Mouse (Mus musculus): ENCODE measurements around the gene Akap4.

The Akap4 gene

DNA sequence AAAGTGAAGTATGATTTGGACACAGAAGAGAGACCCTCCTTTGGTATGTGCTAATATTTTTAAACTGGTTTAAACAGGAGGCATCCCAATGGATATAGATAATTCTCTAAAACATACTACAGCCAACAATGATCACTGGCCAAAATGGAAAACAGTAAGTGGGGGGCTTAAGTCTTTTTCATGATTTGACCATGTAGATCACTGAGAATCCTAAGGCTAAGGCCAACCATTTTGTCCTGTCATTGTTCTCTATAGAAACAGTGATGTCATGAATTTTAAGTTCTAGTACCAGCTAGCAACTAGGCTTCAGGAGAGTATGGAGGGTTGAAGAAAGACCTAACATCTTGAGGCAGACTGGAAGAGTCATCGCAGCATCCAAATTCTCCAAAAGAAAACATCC, at the start of gene Akap4:
TSS of gene Akap4 (plus strand) at position 301 of the 400 bp plus-strand sequence.
- DNase-seq (ENCODE audit: low spot score in 2 of 2) = no peak

DNA sequence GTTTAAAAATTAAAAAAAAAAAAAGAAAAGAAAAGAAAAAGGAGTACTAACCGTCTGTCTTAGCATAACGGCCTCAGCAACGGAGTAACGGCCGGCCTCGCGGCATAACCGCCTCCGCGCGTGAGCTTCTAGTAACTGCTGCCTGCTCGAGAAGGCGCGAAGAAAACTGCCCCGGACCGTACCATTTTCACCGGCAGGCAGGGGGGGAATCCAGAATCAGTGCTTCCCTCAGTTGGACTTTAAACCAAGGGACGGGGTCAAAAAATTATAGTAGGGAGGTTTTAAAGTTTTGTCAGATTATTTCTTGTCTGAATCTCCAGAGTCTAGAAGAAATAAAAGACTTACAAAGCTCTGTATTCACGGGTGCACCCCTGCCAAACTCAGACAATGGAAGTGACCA, 25.8 kb upstream of the Akap4 start, which contains the start of gene Ccnb3:
TSS of gene Ccnb3 (minus strand) at position 101 of the 400 bp plus-strand sequence.
- no peak for DNase-seq (ENCODE audit: low spot score in 2 of 2)

DNA sequence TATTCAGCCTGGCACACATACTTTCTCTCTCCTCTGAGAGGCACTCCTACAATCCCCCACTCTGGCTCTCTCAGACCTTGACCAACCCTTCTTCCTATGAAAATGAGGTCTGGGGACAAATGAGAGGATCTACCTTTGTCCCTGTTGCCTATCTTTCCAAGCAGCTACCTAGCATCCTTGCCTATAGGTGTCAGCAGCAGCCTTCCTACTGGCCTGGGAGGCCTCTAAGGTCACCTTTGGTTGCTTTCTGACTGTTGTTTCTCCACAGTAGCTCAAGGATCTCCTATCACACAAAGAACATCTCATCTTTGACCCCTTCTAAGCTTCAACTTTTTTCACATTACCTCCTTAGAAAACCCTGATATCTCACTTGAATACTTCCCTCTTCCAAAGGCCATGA, 10.3 kb upstream of the Akap4 start:
- no peak for DNase-seq (ENCODE audit: low spot score in 2 of 2)

DNA sequence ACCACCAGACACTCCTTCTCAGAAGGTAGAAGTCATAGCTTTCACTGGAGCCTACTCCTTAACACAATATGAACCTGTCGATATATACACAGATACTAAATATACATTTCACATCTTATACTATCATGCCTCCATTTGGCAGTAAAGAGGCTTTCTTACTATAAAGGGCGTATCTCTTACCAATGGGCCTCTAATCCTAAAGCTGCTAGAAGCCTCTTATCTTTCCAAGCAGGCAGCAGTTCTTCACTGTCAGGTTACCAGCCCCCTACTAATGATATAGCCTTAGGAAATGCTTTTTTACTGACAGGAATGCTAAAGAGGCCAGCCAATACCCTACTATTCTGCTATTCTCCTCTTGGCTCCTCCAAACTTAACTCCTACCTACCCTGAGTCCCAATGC, 9.7 kb upstream of the Akap4 start:
- DNase-seq (ENCODE audit: low spot score in 2 of 2) = no peak

DNA sequence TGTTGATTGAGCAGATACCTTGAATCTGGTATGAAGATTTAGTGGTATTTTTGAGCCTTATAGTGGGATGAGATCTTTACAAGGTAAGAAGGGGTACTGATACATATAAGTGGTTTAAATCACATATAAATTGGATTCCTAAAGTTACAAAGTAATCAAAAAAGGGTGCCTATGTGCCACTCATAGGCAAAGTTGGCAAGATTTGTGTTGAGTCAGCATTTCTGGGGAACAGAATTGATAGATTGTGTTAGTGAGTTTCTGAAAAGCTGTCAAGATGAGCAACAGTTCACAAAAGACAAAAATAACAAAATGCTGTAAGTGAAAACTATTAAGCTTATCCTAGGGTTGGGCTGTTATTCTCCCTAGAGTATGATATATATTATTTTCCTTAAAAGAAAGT, 3.2 kb upstream of the Akap4 start:
- no peak for DNase-seq (ENCODE audit: low spot score in 2 of 2)

DNA sequence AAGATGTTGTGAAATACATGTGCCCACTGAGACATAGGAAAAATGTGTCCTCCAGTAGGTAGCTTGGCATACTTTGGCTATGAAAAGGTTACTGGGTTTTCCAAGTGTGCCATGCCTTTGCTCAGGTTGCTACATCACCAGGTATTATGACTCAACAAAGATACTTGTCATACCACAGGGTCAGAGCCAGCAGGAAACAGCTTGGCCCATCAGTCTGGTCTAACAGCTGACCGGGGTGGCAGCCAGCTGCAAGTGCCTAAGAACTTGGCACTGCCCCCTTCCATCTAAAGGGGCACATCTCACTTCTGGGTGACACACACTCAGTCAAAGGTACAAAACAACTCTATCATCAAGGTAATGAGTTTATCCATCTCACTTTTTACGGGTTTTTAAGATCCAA, 683 bp downstream of the Akap4 start:
- DNase-seq (ENCODE audit: low spot score in 2 of 2) = no peak

DNA sequence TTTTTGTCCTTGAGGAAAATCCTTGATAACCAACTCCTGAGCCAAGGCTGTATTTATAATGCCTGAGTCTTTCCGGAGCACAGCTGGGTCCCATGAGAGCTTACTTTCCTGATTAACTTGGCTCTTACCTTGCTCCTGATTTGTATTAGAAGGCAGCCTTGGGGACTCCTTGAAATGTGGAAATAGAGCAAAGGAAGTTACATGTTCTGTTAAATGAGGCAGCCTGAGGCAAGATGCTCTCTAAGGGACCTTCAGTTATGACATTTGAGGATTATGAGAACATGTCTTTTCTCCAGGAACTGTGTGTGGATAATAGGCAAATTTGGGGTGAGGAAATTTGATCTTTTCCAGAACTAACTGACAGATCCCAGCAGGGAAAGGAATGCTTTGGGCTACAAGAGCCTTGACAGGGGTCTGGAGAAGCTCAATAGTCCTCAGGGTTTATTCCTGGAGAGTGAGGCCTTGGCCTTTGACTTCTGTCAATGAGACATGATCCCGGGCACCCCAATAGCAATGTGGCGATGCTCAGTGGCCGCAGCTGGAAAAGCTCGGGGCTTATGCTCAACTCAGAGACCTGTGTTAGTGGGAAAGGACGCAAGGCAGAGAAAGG, 12.6 kb downstream of the Akap4 start:
- DNase-seq (ENCODE audit: low spot score in 2 of 2) = no peak

DNA sequence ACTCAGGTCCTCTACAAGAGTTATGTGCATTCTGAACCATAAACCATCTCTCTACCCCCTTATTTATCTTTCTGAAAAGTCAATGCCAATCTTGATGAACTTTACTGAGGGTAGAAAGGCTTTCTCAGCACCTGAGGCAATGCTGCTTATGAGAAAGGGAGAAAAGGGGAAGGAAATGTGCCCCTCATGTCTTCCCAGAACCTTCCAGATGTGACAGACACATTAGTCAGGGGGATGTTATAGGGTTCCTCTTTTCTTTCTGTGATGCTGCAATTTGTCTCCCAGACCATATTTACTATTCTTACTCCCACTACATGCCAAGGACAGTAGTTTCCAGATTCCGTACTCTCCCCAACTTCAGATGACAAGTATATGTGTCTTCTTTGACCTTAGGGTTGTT, 18.6 kb downstream of the Akap4 start:
- DNase-seq (ENCODE audit: low spot score in 2 of 2) = no peak

DNA sequence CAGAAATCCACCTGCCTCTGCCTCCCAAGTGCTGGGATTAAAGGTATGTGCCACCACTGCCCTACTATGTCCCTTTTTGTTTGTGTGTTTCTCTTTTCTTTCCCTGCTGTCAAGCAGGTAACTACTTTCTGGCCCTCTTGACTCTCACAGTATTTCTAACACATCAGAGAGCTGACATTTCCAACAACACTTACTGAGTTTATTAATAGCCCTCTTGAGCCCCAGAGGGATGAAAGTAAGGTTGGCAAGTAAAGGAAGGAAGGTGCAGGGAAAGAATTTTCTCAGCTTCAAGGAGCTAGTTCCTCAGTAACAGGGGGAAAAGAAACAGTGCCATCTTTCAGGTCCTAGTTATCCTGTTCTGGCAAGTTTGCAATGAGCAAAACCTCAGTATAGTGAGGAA, 23.0 kb downstream of the Akap4 start:
- no peak for DNase-seq (ENCODE audit: low spot score in 2 of 2)

DNA sequence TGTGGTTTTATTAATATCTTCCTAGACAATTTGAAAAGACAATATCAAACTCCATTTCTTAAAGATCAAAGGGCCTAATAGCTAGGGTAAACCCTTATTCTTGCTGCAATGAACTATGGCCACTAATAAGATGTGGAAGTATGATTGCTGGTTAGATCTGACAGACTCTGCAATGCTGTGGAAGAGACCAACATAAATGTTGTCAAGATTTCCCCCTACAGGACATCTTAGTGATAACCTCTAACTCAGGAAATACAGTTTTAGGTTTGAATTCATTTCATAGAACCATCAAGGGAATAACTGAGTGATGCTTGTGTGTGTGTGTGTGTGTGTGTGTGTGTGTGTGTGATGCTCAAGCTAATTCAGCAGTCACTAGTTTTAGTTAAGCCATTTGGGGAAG, 35.0 kb downstream of the Akap4 start:
- DNase-seq (ENCODE audit: low spot score in 2 of 2) = no peak

DNA sequence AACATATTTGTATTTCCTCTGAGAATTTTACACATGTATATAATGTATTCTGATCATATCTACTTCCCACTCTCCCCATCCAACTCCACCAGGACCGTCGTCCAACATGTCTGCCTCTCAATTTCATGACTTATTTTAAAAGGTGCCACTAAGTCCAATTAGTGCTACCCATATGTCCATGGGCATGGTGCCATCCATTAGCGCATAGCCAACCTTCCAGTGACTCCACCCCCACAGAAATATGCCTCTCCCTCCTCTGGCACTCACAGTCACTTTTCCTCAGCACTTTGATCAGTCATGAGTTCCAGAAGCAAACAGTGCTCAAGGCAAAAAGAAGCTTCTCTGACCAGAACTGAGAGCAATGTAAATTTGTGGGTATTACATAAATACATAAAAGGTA, 47.6 kb downstream of the Akap4 start:
- DNase-seq (ENCODE audit: low spot score in 2 of 2) = no peak

DNA sequence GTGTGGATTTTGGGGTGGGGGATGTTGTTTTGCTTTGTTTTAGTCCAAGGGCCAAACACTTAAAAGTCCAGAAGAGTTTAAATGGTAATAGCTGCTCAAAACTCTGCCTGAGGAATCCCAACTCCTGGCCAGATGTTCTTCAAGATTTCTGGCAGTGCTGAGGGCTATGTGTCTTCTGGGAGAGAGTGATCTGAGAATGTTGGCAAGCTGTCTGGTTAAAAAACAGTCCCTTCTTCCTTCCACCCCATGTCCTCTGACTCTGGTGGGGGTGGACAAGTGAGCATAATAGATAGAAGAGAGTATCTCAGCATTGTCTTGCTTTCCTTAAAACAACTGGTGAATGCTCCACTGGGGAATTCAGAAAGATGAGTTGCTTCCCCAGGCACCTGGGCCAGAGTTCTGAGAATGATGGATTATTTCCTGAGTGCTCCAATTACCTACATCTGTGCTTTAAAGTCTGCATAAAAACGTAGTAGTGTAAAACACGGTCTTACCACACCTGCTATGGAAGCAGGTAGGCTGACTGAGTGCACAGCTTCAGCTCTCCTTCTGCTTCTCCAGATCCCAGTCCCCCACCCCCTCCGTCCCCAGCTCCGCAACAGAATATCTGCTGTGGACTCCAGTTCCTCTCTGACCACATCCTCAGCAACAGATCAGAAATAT, 54.4 kb downstream of the Akap4 start:
- DNase-seq (ENCODE audit: low spot score in 2 of 2) = no peak

Measured in frontal cortex, postnatal 25 days (tissue).